Mouse (Mus musculus): ENCODE data around the gene Pkd1l2.
A peak's percentile ranks its signal among the peaks of the same experiment; 100 is the strongest.

Gene Pkd1l2

DNA sequence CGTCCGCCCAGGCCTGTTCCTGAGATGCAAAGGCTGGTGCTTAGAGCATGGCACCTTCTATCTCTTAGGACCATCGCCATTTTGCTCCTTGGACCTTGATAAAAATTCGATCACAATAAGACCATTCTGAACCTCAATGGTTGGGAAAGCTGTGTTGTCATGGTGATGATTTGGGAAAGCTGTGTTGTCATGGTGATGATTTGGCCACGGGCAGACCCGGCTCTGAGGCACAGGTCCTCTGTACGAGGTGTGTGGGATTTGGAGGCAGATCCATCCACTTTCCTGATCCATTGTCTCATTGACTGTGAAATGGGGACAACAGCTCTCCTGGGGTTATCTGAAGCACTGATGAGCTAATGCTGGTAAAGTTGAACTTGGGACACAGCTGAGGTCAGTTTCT, 42.4 kb downstream of the Pkd1l2 start:
- DNase-seq (ENCODE audit: inconsistent age in 2 of 2, low spot score in 1 of 2), result no peak

DNA sequence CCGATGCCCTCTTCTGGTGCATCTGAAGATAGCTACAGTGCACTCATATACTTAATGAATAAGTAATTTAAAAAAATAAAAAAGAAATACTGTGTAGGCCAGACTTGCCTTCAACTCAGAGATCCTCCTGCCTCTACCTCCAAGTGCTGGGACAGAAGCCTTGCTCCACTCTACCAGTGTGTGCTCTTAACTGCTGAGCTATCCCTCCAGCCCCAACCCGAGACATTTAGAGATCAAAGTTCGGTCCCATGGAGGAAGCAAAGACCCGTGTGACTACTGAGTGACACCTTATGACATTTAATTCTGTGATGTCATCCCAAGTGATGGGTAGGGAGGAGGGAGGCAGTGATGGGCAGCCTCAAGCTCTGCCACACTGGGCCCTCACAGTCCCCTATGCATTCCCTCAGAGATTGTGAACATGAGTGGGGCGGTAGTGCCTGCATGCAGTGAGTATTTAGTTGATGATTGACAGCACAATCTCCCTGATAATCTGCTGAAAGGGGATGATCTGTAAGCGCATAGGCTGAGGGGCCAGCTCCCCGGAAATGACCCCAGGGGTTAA, 44.8 kb downstream of the Pkd1l2 start:
- DNase-seq (ENCODE audit: inconsistent age in 2 of 2, low spot score in 1 of 2), result no peak

- peak; percentile 66 to 83 for DNase-seq (ENCODE audit: inconsistent age in 2 of 2, low spot score in 1 of 2)
These were observed 48.9 kb downstream of the Pkd1l2 start for GRCm38 (mm10) chr8:117033393-117033792.

GRCm38 (mm10) chr8:117032609-117033008, 49.6 kb downstream of the Pkd1l2 start:
- DNase-seq (ENCODE audit: inconsistent age in 2 of 2, low spot score in 1 of 2), result no peak

DNA sequence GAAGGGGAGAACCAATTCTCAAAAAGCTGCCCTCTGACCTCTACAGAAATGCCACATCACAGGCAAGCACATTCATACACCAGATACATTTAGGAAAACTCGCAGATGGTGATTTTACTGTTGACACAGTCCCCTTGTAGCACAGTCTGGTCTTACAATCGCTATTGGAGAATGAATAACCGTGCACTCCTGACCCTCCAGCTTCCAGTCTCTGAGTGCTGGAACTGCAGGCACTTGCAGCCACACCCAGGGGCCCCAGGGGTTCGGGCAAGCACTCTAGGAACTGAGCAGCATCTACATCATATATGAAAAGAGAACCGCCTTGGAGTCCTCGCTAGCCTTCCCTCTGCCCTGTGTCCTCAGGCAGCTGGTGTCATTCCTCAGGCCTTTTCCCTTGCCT, 50.8 kb downstream of the Pkd1l2 start:
- DNase-seq (ENCODE audit: inconsistent age in 2 of 2, low spot score in 1 of 2), result no peak

DNA sequence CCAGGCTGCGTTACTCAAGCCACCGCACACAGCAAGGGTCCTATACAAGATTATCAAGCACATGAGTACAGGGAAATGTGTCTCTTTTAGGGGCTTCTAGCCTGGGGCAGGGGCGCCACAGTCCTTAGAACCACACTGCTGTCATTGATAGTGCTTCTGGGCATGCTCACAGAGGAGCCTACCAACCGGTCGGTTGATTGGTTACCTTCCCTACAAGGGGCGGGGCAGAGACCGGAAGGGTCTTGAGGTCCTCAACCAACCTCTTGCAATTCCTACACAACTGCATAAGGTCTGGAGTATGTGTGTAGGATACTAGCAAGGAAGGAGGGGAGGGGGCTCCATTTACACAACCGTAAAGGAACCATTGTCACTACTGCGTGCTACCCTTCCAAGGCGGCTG, 53.6 kb downstream of the Pkd1l2 start:
- no peak for DNase-seq (ENCODE audit: inconsistent age in 2 of 2, low spot score in 1 of 2)

GRCm38 (mm10) chr8:117027601-117028000, 54.6 kb downstream of the Pkd1l2 start:
- DNase-seq (ENCODE audit: inconsistent age in 2 of 2, low spot score in 1 of 2), result peak; percentile 49 to 79

- DNase-seq (ENCODE audit: inconsistent age in 2 of 2, low spot score in 1 of 2), result no peak
These were observed 59.8 kb downstream of the Pkd1l2 start for GRCm38 (mm10) chr8:117022297-117022993.

DNA sequence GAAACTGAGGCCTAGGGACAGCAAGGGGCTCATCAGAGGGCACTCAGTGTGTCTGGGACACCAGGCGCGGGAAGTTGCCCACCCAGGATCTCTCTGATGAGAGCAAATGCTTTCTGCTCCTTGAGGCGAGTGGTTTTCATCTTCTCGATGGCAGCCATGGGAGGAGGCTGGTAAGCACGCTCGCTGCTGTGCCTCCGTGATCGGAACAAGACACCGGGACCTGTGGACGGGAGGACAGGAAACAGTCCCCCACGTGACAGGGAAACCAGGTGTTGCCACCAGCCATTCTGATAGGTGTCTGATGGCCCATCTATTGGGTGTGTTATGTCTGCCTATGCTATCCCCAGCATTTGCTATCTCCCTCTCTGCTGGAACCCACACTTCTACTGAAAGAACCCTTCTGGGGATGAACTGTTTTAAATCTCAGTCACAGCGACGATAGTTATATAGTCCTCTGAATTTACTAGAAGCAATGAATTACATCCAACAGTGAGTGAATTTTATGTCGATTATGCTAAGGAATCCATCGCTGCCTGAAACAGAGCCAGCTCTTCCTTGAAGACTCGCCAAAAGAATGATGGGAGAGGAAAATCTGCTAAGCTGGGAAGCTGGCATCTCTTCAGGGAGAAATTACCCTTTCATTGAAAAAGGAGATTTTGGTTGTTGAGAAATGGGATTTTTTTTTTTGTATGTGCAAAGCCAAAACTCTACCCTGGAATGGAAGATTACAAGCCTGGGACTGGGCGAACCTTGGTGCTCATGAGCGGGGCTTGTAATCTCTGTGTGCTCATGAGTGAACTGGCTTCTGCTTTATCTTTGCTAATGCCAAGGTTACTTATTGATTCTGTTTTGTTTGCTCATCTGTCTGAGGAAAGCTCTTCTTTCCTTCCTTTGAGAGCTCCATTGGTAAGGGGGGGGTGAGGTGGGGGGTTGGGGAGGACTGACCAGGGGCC, 62.6 kb downstream of the Pkd1l2 start:
- DNase-seq (ENCODE audit: inconsistent age in 2 of 2, low spot score in 1 of 2), result peak; percentile 63 to 74

GRCm38 (mm10) chr8:117017896-117018295, 64.4 kb downstream of the Pkd1l2 start:
- DNase-seq (ENCODE audit: inconsistent age in 2 of 2, low spot score in 1 of 2), result no peak

DNA sequence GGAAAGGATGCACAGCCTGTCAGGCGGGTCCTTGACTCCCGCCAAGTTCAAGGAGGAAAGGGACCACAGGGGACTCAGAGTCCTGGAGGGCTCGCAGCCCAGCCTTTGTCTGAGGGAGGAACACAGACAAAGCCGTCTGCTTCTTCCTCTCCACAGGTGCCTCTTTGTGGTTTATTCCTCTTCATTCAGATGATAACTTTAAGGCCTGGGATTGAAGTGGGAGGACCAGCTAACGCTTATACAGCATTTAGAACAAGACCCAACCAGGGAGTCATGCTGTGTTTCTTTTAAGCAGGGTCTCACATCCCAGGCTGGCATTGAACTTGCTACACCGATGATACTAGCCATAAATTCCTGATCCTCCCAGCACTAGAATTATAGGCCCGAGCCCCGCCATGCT, 65.2 kb downstream of the Pkd1l2 start:
- DNase-seq (ENCODE audit: inconsistent age in 2 of 2, low spot score in 1 of 2), result no peak

DNA sequence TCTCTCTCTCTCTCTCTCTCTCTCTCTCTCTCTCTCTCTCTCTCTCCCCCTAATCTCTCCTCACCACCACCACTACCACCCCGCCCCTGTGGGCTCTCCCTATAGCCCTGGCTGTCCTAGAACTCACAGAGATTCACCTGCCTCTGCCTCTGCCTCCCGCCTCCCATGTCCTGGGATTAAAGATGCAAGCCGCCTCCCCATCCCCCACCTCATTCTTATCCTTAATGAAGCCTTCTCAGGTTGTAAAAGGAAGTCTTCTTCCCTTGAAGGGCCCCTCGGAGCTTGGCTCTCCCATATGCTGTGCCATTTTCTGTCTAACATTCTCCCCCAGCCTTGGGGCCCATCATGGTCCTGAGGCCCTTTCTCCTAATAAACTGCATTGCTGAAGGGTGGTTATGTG, 66.6 kb downstream of the Pkd1l2 start:
- DNase-seq (ENCODE audit: inconsistent age in 2 of 2, low spot score in 1 of 2), result no peak

- no peak for DNase-seq (ENCODE audit: inconsistent age in 2 of 2, low spot score in 1 of 2)
These were observed 70.9 kb downstream of the Pkd1l2 start for GRCm38 (mm10) chr8:117011366-117011765.

- peak; percentile 33 to 60 for DNase-seq (ENCODE audit: inconsistent age in 2 of 2, low spot score in 1 of 2)
These were observed 88.1 kb downstream of the Pkd1l2 start for GRCm38 (mm10) chr8:116994016-116994716.

GRCm38 (mm10) chr8:116993095-116993867, 89.0 kb downstream of the Pkd1l2 start, which contains the start of gene Gcsh:
Gcsh (minus strand) TSS chr8:116993537.
- peak; percentile 99 to 100 for DNase-seq (ENCODE audit: inconsistent age in 2 of 2, low spot score in 1 of 2)

DNA sequence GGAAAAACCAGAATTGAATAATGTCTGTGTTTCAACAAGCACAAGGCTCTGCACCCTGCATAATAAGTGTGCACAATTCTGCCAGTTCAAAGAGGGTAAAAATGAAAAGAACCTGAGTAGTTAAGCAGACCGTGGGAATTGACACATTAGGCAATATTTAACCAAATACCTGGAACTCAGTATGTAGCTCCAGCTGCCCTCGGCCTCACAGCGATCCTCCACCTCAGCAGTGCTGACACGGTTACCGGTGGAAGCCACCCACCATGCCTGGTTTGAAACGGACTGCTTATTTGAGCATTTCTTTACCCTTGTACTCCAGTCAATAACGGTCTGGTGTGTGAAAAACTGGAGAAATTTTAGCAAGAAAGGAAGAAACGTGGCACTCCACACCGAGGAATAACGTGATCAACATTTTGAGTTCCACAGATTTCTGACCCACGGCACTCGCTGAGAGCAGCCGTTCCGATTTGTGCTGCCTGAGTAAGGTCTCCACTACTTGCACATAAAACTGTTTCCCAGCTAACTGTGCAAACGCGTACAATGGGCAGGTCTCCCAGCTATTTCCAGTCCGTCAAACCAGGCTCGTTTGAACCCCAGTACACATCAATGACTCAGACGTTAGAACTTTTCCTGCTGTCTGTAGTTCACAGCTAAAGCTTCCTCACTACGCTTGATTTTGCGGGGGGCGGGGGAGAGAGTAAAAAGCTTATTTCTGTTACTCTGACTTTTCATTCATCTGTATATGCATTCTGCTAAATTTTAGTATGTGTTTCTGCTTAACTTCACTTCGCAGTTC, 89.9 kb downstream of the Pkd1l2 start:
- peak; percentile 37 to 76 for DNase-seq (ENCODE audit: inconsistent age in 2 of 2, low spot score in 1 of 2)

GRCm38 (mm10) chr8:116991241-116991640, 91.0 kb downstream of the Pkd1l2 start:
- no peak for DNase-seq (ENCODE audit: inconsistent age in 2 of 2, low spot score in 1 of 2)

DNA sequence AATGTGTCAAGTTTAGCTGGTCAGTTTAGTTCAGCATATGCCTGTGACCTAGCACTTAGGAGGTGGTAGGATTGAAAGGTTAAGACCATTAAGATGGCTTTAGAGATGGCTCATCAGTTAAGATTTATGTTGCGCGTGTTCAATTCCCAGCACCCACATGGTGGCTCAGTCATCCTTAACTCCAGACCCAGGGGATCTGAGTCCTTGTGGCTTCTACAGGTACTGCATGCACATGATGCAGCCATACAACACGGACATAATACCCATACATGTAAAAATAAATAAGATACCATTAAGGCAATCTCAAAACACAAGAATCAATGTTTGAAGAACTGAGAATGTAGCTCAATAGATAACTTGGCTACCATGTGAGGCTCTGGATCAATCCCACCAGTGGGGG, 92.4 kb downstream of the Pkd1l2 start:
- DNase-seq (ENCODE audit: inconsistent age in 2 of 2, low spot score in 1 of 2), result no peak

GRCm38 (mm10) chr8:116980117-116980516, 102.1 kb downstream of the Pkd1l2 start:
- DNase-seq (ENCODE audit: inconsistent age in 2 of 2, low spot score in 1 of 2), result peak; percentile 47 to 83
